Mouse (Mus musculus): ENCODE data around the gene Mlf2. TPM values are rescaled to one million over a fixed set of nuclear protein-coding genes. Genes with fewer than 3 reads are reported as not detected.
A peak's percentile ranks its signal among the peaks of the same experiment; 100 is the strongest.

Mlf2 gene
- polyA plus RNA-seq, 1 experiment, result 21.9 TPM

- Histone ChIP-seq H3K4me1 (ENCODE audit: control insufficient read depth) (peaks cover 2% of the 10 kb centered on the region), H3K4me3 (replicated peaks) (no peak overlapping the region), H3K9me3 (ENCODE audit: control insufficient read depth, low read length) (no peaks in the 10 kb centered on the region), H3K27me3 (ENCODE audit: control insufficient read depth) (0 out of 2 replicates have a peak, but pooled peaks cover 3% of the 10 kb centered on the region), H3K36me3 (ENCODE audit: control insufficient read depth) (peaks cover 46% of the 10 kb centered on the region)
- no peak for TF ChIP-seq GATA1 (IDR thresholded peaks at IDR 0.05; ENCODE audit: low read length)
- TF ChIP-seq TAL1 (IDR thresholded peaks at IDR 0.05; ENCODE audit: low read length), result no peak
Observed at GRCm38 (mm10) chr6:124938554-124938953, 7.4 kb downstream of the Mlf2 start.

- TF ChIP-seq GATA1 (IDR thresholded peaks at IDR 0.05; ENCODE audit: low read length) (no peak), TAL1 (IDR thresholded peaks at IDR 0.05; ENCODE audit: low read length) (no peak)
- H3K4me3 ChIP-seq (replicated peaks), result no peak overlapping the region
- H3K27me3 ChIP-seq (ENCODE audit: control insufficient read depth), result 0 out of 2 replicates have a peak, but pooled peaks cover 3% of the 10 kb centered on the region
- H3K36me3 ChIP-seq (ENCODE audit: control insufficient read depth), result peaks cover 15% of the 10 kb centered on the region
- H3K4me1 ChIP-seq (ENCODE audit: control insufficient read depth), result no peaks in the 10 kb centered on the region; the same call in 1 of the 2 replicates
- no peaks in the 10 kb centered on the region for H3K9me3 ChIP-seq (ENCODE audit: control insufficient read depth, low read length)
Observed at GRCm38 (mm10) chr6:124941679-124942078, 10.5 kb downstream of the Mlf2 start.

GRCm38 (mm10) chr6:124943526-124943925, 12.3 kb downstream of the Mlf2 start:
- H3K4me1 ChIP-seq (ENCODE audit: control insufficient read depth), result no peaks in the 10 kb centered on the region; the same call in 1 of the 2 replicates
- no peak overlapping the region for H3K4me3 ChIP-seq (replicated peaks)
- H3K27me3 ChIP-seq (ENCODE audit: control insufficient read depth), result peaks cover 3% of the 10 kb centered on the region; the same call in 1 of the 2 replicates
- no peaks in the 10 kb centered on the region for H3K9me3 ChIP-seq (ENCODE audit: control insufficient read depth, low read length)
- TF ChIP-seq GATA1 (IDR thresholded peaks at IDR 0.05; ENCODE audit: low read length) (no peak), TAL1 (IDR thresholded peaks at IDR 0.05; ENCODE audit: low read length) (no peak)
- H3K36me3 ChIP-seq (ENCODE audit: control insufficient read depth), result peaks cover 2% of the 10 kb centered on the region

DNA sequence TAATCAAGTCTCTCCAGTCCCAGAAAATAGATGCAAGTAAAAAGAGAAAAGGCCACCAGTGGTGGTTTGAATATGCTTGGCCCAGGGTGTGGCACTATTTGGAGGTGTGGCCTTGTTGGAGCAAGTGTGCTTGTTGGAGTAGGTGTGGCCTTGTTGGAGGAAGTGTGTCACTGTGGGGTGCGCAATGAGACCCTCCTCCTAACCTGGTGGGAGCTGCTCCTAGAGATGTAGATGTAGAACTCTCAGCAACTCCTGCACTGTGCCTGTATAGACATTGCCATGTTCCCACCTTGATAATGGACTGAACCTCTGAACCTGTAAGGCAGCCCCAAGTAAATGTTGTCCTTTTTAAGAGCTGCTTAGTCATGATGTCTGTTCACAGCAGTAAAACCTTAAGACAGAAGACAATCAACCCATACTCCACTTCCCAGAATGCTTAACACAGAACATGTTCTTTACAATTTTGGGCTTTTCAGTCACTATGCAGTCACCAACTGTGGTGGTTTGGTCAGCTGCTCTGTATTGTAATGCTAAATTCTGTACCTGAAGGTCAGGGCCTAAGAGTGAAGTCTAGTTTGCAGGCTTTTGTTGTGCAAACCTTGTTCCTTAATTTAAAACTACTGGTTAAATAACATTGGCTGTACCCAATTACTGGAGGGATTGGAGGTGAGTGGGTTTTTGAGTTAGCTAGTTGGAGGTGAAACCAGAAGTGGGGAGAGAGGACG, 23.0 kb downstream of the Mlf2 start:
- Histone ChIP-seq H3K4me3 (replicated peaks) (no peak overlapping the region), H3K9me3 (ENCODE audit: control insufficient read depth, low read length) (peaks cover 21% of the 10 kb centered on the region), H3K4me1 (ENCODE audit: control insufficient read depth) (peaks cover 3% of the 10 kb centered on the region), H3K36me3 (ENCODE audit: control insufficient read depth) (peaks cover 23% of the 10 kb centered on the region), H3K27me3 (ENCODE audit: control insufficient read depth) (no peaks in the 10 kb centered on the region)
- TF ChIP-seq GATA1 (IDR thresholded peaks at IDR 0.05; ENCODE audit: low read length) (no peak), TAL1 (IDR thresholded peaks at IDR 0.05; ENCODE audit: low read length) (no peak)

DNA sequence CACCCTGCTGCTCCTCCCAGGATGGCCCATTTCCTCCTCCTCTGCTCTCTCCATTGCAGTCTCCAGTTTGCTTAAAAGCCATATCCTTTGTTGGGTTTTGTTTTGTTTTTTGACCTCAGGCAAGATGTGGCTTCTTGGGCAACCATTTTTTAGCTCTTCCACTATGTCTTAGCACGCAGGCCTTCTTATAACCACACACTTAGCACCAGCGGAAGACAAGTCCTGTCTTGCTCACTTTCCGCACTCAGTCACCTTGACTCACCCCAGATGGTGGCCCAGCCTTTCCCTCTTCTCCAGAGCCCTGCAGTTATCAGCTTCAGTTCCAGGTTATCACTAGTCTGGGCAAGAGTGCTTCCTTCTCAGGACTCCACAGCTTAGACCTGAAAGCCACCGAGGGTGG, 24.0 kb downstream of the Mlf2 start:
- no peak for TF ChIP-seq TAL1 (IDR thresholded peaks at IDR 0.05; ENCODE audit: low read length)
- TF ChIP-seq GATA1 (IDR thresholded peaks at IDR 0.05; ENCODE audit: low read length), result no peak
- peaks cover 21% of the 10 kb centered on the region for H3K9me3 ChIP-seq (ENCODE audit: control insufficient read depth, low read length)
- H3K4me3 ChIP-seq (replicated peaks), result no peak overlapping the region
- H3K36me3 ChIP-seq (ENCODE audit: control insufficient read depth), result peaks cover 34% of the 10 kb centered on the region
- peaks cover 5% of the 10 kb centered on the region for H3K4me1 ChIP-seq (ENCODE audit: control insufficient read depth)
- no peaks in the 10 kb centered on the region for H3K27me3 ChIP-seq (ENCODE audit: control insufficient read depth)

DNA sequence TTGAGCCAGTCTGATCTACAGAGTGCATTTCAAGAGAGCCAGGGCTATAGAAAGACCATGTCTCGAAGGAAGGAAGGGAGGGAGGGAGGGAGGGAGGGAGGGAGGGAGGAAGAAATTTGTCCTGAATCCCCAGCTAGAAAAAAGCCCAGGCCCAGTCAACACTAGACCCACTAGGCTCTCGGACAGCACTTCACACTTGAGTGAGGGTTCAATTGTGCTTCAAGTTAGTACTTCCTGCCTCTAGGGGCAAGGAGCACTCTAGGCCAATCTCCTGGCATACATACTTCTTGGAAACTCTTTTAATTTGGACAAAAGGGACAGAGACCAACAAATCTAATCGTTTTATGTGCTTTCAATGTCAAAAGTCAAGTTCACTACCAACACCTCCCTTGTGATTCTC, 26.9 kb downstream of the Mlf2 start:
- Histone ChIP-seq H3K27me3 (ENCODE audit: control insufficient read depth) (no peaks in the 10 kb centered on the region), H3K9me3 (ENCODE audit: control insufficient read depth, low read length) (peaks cover 8% of the 10 kb centered on the region), H3K4me3 (replicated peaks) (no peak overlapping the region), H3K4me1 (ENCODE audit: control insufficient read depth) (peaks cover 5% of the 10 kb centered on the region), H3K36me3 (ENCODE audit: control insufficient read depth) (peaks cover 56% of the 10 kb centered on the region)
- no peak for TF ChIP-seq GATA1 (IDR thresholded peaks at IDR 0.05; ENCODE audit: low read length)
- TF ChIP-seq TAL1 (IDR thresholded peaks at IDR 0.05; ENCODE audit: low read length), result no peak

GRCm38 (mm10) chr6:124959960-124960359, 28.8 kb downstream of the Mlf2 start:
- Histone ChIP-seq H3K9me3 (ENCODE audit: control insufficient read depth, low read length) (no peaks in the 10 kb centered on the region), H3K27me3 (ENCODE audit: control insufficient read depth) (no peaks in the 10 kb centered on the region), H3K4me1 (ENCODE audit: control insufficient read depth) (peaks cover 13% of the 10 kb centered on the region), H3K4me3 (replicated peaks) (no peak overlapping the region), H3K36me3 (ENCODE audit: control insufficient read depth) (peaks cover 57% of the 10 kb centered on the region)
- no peak for TF ChIP-seq GATA1 (IDR thresholded peaks at IDR 0.05; ENCODE audit: low read length)
- no peak for TF ChIP-seq TAL1 (IDR thresholded peaks at IDR 0.05; ENCODE audit: low read length)

DNA sequence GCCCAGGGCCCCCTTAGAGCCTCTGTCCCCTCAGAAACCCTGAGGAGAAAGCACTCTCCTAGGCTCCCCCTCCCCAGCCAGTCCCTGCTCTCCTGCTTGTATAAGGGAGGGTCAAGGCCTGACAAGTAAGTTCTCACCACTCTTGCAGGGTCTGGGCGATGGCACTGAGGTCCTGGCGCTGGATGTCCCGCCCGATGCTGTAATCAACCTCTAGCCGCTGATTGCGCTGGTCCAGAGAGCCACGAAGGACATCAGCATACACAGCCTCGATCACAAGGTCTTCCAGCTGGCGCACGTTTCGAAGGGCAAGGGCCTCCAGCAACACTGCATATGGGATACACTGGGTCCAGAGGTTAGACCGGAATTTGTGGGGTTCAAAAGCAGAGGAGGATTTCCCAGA, 29.8 kb downstream of the Mlf2 start:
- H3K27me3 ChIP-seq (ENCODE audit: control insufficient read depth), result no peaks in the 10 kb centered on the region
- H3K9me3 ChIP-seq (ENCODE audit: control insufficient read depth, low read length), result no peaks in the 10 kb centered on the region
- TF ChIP-seq GATA1 (IDR thresholded peaks at IDR 0.05; ENCODE audit: low read length) (no peak), TAL1 (IDR thresholded peaks at IDR 0.05; ENCODE audit: low read length) (no peak)
- H3K4me1 ChIP-seq (ENCODE audit: control insufficient read depth), result peaks cover 20% of the 10 kb centered on the region
- H3K4me3 ChIP-seq (replicated peaks), result no peak overlapping the region
- H3K36me3 ChIP-seq (ENCODE audit: control insufficient read depth), result peaks cover 53% of the 10 kb centered on the region

DNA sequence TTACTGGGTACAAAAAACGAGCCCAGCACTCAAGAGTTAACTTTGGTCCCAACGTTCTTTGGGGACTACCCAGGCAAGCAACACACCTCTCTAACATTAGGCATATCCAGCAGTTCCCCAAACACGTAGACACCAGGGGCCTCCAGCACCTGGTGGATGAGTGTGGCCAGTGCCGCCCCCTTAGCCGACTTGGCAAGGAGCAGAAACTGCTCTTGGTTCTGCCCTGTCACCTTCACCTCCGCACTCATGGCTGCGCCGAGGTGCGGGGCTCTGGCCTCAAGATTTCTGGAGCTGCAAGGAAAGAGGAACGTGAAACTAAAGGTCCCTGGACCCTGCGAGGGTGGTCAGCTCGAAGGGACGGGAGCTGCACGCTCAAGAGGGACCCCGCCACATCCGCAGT, 33.5 kb downstream of the Mlf2 start:
- Histone ChIP-seq H3K36me3 (ENCODE audit: control insufficient read depth) (peaks cover 38% of the 10 kb centered on the region), H3K4me1 (ENCODE audit: control insufficient read depth) (peaks cover 26% of the 10 kb centered on the region), H3K9me3 (ENCODE audit: control insufficient read depth, low read length) (peaks cover 2% of the 10 kb centered on the region; the same call in 1 of the 2 replicates), H3K4me3 (replicated peaks) (peak overlapping the region; percentile 85), H3K27me3 (ENCODE audit: control insufficient read depth) (no peaks in the 10 kb centered on the region)
- TF ChIP-seq GATA1 (IDR thresholded peaks at IDR 0.05; ENCODE audit: low read length) (no peak), TAL1 (IDR thresholded peaks at IDR 0.05; ENCODE audit: low read length) (no peak)

Data from erythroblast, embryonic 14.5 days (primary cell).